Mouse (Mus musculus) adrenal gland, postnatal 10 days (tissue): ENCODE measurements at regions not wholly inside any gene's neighbourhood (a gene's known extent, or its start where the extent isn't known, plus 50 kb on each side); places are given as distances from the start of the nearest gene placed in this dataset.
"Not testable (repeated sequence)": the region's sequence is repeated elsewhere in the genome, so short reads cannot be mapped to it uniquely, and the experiment has no call there.

Experiments
- DNase-seq: peaks from one replicate; pipeline ENCODE4 v3.0.0; 2021; ENCODE audit warnings: mixed read lengths

- no peak for DNase-seq
Observed at GRCm38 (mm10) chr1:81637357-81637756, 560.6 kb downstream of the Nyap2 start.

- no peak for DNase-seq
Observed at GRCm38 (mm10) chr1:81652990-81653717, 576.4 kb downstream of the Nyap2 start.

GRCm38 (mm10) chr1:81661245-81661644 lies 571.7 kb upstream of the Gm9747 start:
- no peak for DNase-seq

GRCm38 (mm10) chr1:81671142-81671541 lies 561.8 kb upstream of the Gm9747 start:
- no peak for DNase-seq

- no peak for DNase-seq
Observed at GRCm38 (mm10) chr1:81671725-81672124, 561.2 kb upstream of the Gm9747 start.

- DNase-seq, result peak; percentile 9
Observed at GRCm38 (mm10) chr1:81675576-81676342, 557.2 kb upstream of the Gm9747 start.

- peak; percentile 24 for DNase-seq
Observed at GRCm38 (mm10) chr1:81677768-81678400, 555.0 kb upstream of the Gm9747 start.

- no peak for DNase-seq
Observed at GRCm38 (mm10) chr1:81696129-81696528, 536.8 kb upstream of the Gm9747 start.

GRCm38 (mm10) chr1:81709169-81709568 lies 523.7 kb upstream of the Gm9747 start:
- peak; percentile 13 for DNase-seq

GRCm38 (mm10) chr1:81717091-81717490 lies 515.8 kb upstream of the Gm9747 start:
- DNase-seq, result no peak

GRCm38 (mm10) chr1:81718233-81718632 lies 514.7 kb upstream of the Gm9747 start:
- no peak for DNase-seq

GRCm38 (mm10) chr1:81724859-81725258 lies 508.1 kb upstream of the Gm9747 start:
- no peak for DNase-seq

GRCm38 (mm10) chr1:81726268-81727132 lies 506.4 kb upstream of the Gm9747 start:
- DNase-seq, result no peak

- DNase-seq, result no peak
Observed at GRCm38 (mm10) chr1:81737111-81737833, 495.6 kb upstream of the Gm9747 start.

- no peak for DNase-seq
Observed at GRCm38 (mm10) chr1:81738384-81738783, 494.5 kb upstream of the Gm9747 start.

- DNase-seq, result no peak
Observed at GRCm38 (mm10) chr1:81739392-81739791, 493.5 kb upstream of the Gm9747 start.

GRCm38 (mm10) chr1:81739981-81740380 lies 492.9 kb upstream of the Gm9747 start:
- peak; percentile 40 for DNase-seq

- not testable (repeated sequence) for DNase-seq
Observed at GRCm38 (mm10) chr1:81741882-81742281, 491.0 kb upstream of the Gm9747 start.

GRCm38 (mm10) chr1:81744524-81744923 lies 488.4 kb upstream of the Gm9747 start:
- DNase-seq, result peak; percentile 68

- DNase-seq, result peak; percentile 3
Observed at GRCm38 (mm10) chr1:81745024-81745960, 487.6 kb upstream of the Gm9747 start.
